Mouse (Mus musculus) cerebral cortex, adult 2 months (tissue): ENCODE measurements around the gene Miga2.

ENCODE experiments used
- WGBS: fragments of 180-500 bp; shearing (Covaris S2); methylation state at CpG from one replicate; pipeline ENCODE4 v1.1.7; 2018; 5-methylcytosine and 5-hydroxymethylcytosine counted together

Miga2 gene

GRCm38 (mm10) chr2:30397986-30398512 lies 34.0 kb downstream of the Miga2 start:
- WGBS: 80% methylated on average over 10 of the region's 10 CpGs

GRCm38 (mm10) chr2:30399191-30400171 lies 35.4 kb downstream of the Miga2 start:
- WGBS: 42% methylated on average over 20 of the region's 20 CpGs

DNA sequence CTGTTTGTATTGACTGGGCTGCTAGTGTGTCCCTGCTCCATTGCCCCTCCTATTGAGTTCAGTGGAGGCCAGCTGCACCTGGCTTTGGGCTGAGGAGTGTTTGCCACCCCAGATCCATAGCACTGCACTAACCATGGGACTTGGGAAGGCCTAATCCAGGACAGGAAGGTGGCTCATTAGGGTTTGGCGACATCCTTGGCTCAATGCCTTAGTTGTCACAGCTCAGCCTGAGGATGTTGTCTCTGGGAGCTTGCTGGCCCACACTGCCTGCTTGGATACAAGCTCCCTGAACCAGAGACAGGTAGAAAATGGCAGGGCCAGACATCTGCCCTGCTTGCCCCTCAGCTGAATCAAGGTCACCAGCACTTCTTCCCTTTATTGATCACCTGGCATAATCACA lies 37.5 kb downstream of the Miga2 start:
- WGBS: 23% methylated on average over 1 of the region's 1 CpGs

GRCm38 (mm10) chr2:30402351-30402826 lies 38.4 kb downstream of the Miga2 start:
- WGBS: 79% methylated on average over 9 of the region's 9 CpGs

- 76% methylated on average over 2 of the region's 2 CpGs for WGBS
These were observed 38.8 kb downstream of the Miga2 start for GRCm38 (mm10) chr2:30402843-30403242.

DNA sequence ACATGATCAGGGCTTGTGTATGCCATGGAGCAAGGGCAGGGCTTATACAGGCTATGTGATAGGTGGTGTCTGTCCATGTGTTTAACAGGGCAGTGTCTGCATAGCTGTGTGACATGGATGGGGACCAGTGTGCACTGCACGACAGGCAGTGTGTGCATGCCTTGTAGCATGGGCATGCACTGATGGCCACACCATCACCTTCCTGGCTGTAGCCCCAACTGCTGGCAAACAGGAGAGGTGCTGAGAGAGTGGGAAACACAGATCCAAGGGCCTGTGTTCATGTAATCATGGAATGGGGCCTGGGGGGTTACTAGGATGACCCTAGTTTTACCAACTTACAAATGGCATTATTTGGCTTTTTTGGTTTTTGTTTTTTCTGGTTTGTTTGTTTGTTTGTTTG lies 39.8 kb downstream of the Miga2 start:
- 79% methylated on average over 1 of the region's 1 CpGs for WGBS

DNA sequence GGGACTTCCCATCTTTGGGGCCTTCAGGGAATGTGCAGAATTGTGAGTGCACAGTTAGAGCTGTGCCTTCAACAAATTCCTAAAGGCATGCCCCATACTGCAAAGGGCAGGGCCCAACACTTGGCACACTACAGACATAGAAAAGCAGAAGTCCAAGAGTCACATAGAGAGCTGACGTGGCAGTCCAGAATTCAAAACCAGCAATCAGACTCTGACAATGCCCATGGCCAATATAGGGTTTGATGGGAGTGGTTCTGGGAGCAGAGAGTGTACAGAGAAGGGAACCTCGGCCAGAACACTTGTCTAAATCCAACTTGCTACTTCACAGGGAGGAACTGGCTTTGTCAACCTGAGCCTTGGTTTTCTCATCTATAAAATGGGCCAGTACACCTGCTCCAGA lies 43.2 kb downstream of the Miga2 start:
- 82% methylated on average over 2 of the region's 2 CpGs for WGBS

- WGBS: 90% methylated on average over 10 of the region's 10 CpGs
These were observed 43.7 kb downstream of the Miga2 start for GRCm38 (mm10) chr2:30407778-30408177.

- 81% methylated on average over 8 of the region's 8 CpGs for WGBS
These were observed 44.5 kb downstream of the Miga2 start for GRCm38 (mm10) chr2:30408452-30409100.

DNA sequence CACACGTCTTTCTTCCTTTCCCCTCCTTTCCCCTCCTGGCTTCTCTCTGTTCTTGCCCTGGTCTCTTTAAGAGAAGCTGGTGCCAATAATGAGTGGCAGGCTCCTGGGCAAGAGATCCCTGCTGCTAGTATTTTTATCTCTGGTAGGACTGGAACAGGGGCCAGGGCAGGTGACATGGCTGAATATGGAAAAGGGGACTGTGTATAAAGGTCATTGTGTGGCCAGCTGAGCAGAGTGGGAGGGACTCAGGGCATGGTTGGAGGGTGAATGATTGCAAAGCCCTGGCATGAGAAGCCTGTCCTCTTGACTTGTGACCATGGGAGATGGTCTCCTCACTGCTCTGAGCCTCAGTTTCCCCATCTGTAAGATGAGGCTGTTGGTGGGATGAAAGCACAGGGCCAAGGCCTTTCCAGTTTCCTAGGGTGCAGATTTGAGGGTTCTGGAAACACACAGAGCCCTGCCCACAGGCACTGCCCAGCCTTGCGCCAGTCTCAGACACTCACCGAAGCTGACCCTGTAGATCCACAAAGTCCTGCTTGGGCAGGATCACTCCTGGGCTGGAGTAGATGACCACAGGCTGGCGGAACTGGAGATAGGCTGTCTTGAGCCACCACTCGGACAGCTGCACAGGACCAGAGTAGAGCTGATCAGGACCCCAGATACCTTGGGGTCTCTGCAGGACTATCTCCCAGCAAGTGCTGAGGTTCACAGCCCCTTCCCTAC lies 45.6 kb downstream of the Miga2 start:
- 92% methylated on average over 5 of the region's 5 CpGs for WGBS

DNA sequence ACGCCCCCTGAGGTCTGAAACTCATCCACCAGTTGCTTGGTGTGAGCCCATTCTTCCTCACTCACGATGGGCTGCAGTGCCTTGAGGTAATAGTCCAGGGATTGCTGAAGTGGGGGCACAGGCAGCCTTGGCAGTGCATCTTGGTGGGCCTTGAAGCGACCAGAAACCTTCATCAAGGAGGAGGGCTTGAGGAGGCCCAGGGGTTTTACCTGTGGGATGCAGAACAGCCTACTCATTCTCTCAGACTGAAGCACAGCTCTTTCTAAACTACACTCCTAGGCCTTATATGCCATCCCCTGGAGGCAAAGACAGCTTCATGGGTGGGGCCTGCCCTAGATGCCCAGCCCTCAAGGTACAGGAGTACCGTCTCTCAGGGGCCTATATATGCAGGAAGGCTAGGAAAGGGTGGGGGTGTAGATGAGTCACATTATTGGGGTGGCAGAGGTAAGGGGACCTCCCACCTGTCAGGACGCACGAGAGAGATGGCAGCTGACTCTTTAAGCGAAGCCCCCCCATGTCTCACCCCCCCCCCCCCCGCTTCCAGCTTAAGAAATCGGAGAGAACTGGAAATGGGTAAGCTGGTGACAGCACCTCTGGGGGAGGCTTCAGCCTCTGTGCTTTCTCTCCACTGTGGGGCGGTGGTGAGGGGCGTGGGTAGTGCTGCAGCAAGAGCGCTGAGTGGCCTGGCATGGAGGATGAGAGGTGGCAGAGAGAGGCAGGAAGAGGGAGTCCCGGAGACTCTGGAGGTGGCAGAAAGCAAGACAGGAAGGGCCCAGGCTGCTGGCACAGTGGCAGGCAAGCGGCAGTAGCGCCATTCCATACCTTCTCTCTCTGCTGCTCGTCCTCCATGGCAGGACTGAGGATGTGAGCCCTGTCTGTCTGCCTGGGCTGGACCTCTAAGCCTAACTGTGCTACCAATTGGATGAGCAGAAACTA lies 49.3 kb downstream of the Miga2 start:
- 44% methylated on average over 16 of the region's 16 CpGs for WGBS

- 58% methylated on average over 4 of the region's 4 CpGs for WGBS
These were observed 50.1 kb downstream of the Miga2 start for GRCm38 (mm10) chr2:30414101-30414500.

- 39% methylated on average over 5 of the region's 5 CpGs for WGBS
These were observed 50.6 kb downstream of the Miga2 start for GRCm38 (mm10) chr2:30414681-30415080.

GRCm38 (mm10) chr2:30415157-30415935 lies 51.3 kb downstream of the Miga2 start, which contains the start of gene Crat:
Crat (minus strand) TSS chr2:30415813.
- 1% methylated on average over 58 of the region's 58 CpGs for WGBS

DNA sequence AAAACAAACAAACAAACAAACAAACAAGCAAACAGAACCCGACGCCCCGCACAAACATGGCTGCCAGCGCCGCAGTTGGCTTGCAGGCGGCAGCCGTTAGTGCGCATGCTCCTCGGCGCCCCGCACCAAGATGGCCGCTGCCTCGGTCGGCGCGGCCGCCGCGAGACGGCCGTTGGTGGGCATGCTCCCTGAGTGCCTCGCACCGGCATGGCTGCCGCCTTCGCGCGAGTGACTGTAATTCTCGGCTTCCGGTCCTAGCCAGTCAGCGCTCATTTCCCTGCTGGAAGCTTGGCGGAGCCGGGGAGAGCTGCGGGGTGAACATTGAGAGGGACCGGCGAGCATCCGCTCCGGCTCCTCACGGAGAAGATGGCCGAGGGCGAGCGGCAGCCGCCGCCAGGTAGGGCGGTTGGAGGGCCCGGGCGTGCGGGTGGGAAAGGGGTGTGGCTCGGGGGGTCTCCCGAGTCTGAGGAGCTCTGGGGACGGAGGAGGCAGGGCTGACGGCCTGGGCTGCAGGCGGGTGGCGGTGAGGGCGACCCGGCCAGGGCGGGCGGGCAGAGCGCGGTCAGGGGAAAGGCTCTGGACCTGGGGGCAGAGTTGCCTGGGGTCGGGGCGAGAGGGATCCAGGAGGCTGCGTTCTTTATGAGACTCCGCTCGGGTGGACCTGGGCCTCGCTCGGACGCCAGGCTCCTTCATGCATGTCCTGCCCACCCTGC lies 52.1 kb downstream of the Miga2 start, which contains the start of gene Ptpa:
Gene Ptpa (plus strand): TSS at position 104 of the 713 bp plus-strand sequence.
- under 1% methylated on average over 67 of the region's 67 CpGs for WGBS

GRCm38 (mm10) chr2:30416649-30416965 lies 52.6 kb downstream of the Miga2 start:
- WGBS: under 1% methylated on average over 7 of the region's 7 CpGs

DNA sequence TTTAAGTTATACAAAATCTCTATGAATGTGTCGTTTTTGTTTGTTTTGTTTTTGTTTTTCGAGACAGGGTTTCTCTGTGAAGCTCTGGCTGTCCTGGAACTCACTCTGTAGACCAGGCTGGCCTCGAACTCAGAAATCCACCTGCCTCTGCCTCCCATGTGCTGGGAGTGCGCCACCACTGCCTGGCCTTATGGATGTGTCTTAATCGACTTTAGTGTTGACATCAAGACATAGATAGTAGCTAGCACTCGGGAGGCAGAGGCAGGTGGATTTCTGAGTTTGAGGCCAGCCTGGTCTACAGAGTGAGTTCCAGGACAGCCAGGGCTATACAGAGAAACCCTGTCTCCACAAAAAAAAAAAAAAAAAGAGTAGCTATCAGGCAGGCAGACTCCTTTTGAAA lies 53.1 kb downstream of the Miga2 start:
- 62% methylated on average over 6 of the region's 6 CpGs for WGBS

DNA sequence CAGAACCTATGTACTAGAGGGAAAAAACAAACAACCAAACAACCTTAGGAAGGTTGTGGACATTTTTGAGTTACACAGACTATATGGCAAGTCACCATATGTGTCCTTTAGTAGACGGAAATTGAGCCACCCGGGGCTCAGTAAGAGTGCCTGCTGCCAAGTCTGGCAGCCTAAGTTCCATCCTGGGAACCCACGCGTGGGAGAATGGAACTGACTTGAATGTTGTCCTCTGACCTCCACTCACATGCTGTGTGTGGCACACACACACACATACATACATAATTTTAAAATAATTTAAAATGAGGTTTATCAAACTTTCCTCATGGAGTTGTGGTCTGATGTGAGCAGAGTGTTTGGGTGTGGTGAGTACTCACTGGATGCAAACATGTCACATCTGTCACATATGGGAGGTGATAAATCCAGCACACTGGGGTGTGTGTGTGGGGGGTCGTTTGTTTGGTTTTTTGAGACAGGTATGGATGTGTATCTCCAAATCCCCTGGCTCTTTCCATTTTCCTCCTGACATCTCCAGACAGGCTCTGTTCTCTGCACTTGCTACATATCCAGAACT lies 53.6 kb downstream of the Miga2 start:
- WGBS: 40% methylated on average over 5 of the region's 5 CpGs

DNA sequence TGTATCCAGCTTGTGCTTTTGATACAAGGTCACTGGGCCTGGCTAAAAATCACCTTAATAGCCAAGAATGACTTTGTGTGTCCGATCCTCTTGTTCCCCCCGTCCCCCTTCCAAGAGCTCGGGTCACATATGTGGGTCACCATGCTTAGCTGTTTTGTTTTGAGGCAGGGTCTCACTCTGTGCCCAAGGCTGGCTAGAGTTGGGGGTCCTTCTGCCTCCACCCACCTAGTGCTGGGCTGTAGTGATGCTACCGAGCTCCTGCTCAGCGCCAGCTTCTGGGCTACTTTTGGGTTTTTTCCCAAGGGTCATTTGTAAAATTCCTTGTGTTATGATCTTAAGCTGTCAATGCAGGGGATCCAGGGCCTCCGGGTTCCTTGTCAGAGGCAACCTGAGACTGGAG lies 54.2 kb downstream of the Miga2 start:
- WGBS: 67% methylated on average over 6 of the region's 6 CpGs
